Mouse (Mus musculus) cerebellum, adult 2 months (tissue): ENCODE results near the gene 4933425L06Rik. TPM values are rescaled to one million over a fixed set of nuclear protein-coding genes. Genes with fewer than 3 reads are reported as not detected.

Source experiments
- DNase-seq, 2 experiments: peaks; one replicate each; pipeline ENCODE4 v3.0.0; 2021
- H3K27ac ChIP-seq: fragments of 200-500 bp; 2 replicates; pipeline ENCODE4 v1.5.1; 2012; ENCODE audit warnings: low read length, control low read depth, inconsistent platforms; ENCODE audit not compliant: insufficient read depth
- H3K27me3 ChIP-seq: fragments of 200-500 bp; 2 replicates; pipeline ENCODE4 v1.6.1; 2012; ENCODE audit warnings: inconsistent platforms, mild to moderate bottlenecking, low read length, moderate library complexity; ENCODE audit not compliant: control insufficient read depth, insufficient read depth
- H3K4me1 ChIP-seq: fragments of 200-500 bp; 2 replicates; pipeline ENCODE4 v1.6.1; 2011; ENCODE audit warnings: low read length; ENCODE audit not compliant: control insufficient read depth, insufficient read depth
- H3K4me3 ChIP-seq: fragments of 200-500 bp; replicated peaks from 2 replicates; pipeline ENCODE3; 2011; ENCODE audit warnings: mild to moderate bottlenecking, low read depth, low read length, control low read depth; ENCODE audit not compliant: insufficient read depth
- CTCF ChIP-seq: fragments of 200-500 bp; IDR thresholded peaks from 2 replicates; pipeline ENCODE4 v1.5.1; 2011; ENCODE audit warnings: low read depth, mild to moderate bottlenecking, control low read depth, low read length, moderate library complexity, borderline replicate concordance; ENCODE audit not compliant: insufficient read depth
- POLR2A ChIP-seq: fragments of 200-500 bp; IDR thresholded peaks from 2 replicates; pipeline ENCODE4 v1.6.1; 2011; ENCODE audit warnings: low read length, control low read depth, borderline replicate concordance; ENCODE audit not compliant: insufficient read depth
- WGBS: fragments of 180-500 bp; shearing (Covaris S2); methylation state at CpG from one replicate; pipeline ENCODE4 v1.1.7; 2018; 5-methylcytosine and 5-hydroxymethylcytosine counted together
- polyA plus RNA-seq: library from polyadenylated mRNA; depleted of rRNA; stranded (reverse); fragments of >200 nt; gene quantifications from 2 replicates; pipeline ENCODE4 v1.2.3, GENCODE M21; 2012

4933425L06Rik gene
- polyA plus RNA-seq, 1 experiment, result not detected

- TF ChIP-seq CTCF (no peak), POLR2A (peak; percentile 86)
- Histone ChIP-seq H3K27ac (peak within 1 kb of the TSS; percentile 81), H3K4me3 (peak within 1 kb of the TSS; percentile 96), H3K4me1 (peaks cover 4% of the 10 kb centered on the region; the same call in 1 of the 2 replicates), H3K27me3 (no peaks in the 10 kb centered on the region)
- peak; percentile 89 to 90 for DNase-seq
- under 1% methylated on average over 75 of the region's 75 CpGs for WGBS
Observed at GRCm38 (mm10) chr13:105054181-105054940, 27.6 kb upstream of the 4933425L06Rik start, which contains the start of gene Rgs7bp. Gene Rgs7bp, minus strand, starts transcription at chr13:105054930.

- Histone ChIP-seq H3K27me3 (no peaks in the 10 kb centered on the region), H3K4me3 (peak overlapping the region; percentile 96), H3K27ac (0 out of 2 replicates have a peak overlapping the region, but pooled peaks have one; percentile 81), H3K4me1 (peaks cover 1% of the 10 kb centered on the region; the same call in 1 of the 2 replicates)
- WGBS, result 0% methylated on average over 8 of the region's 8 CpGs
- no peak for DNase-seq
- TF ChIP-seq CTCF (no peak), POLR2A (no peak)
Observed at GRCm38 (mm10) chr13:105054941-105055309, 27.0 kb upstream of the 4933425L06Rik start.

- Histone ChIP-seq H3K27ac (no peak overlapping the region), H3K4me1 (no peaks in the 10 kb centered on the region; the same call in 1 of the 2 replicates), H3K4me3 (peak overlapping the region; percentile 96), H3K27me3 (no peaks in the 10 kb centered on the region)
- no peak for TF ChIP-seq CTCF
- no peak for TF ChIP-seq POLR2A
- DNase-seq, result no peak
- 21% methylated on average over 5 of the region's 5 CpGs for WGBS
Observed at GRCm38 (mm10) chr13:105055374-105055773, 26.5 kb upstream of the 4933425L06Rik start.

- Histone ChIP-seq H3K27ac (no peak overlapping the region), H3K4me3 (no peak overlapping the region), H3K4me1 (no peaks in the 10 kb centered on the region), H3K27me3 (no peaks in the 10 kb centered on the region)
- no peak for DNase-seq
- TF ChIP-seq CTCF (no peak), POLR2A (no peak)
Observed at GRCm38 (mm10) chr13:105066119-105066518, 15.8 kb upstream of the 4933425L06Rik start.

- no peak for DNase-seq
- Histone ChIP-seq H3K27ac (no peak overlapping the region), H3K27me3 (no peaks in the 10 kb centered on the region), H3K4me3 (no peak overlapping the region), H3K4me1 (no peaks in the 10 kb centered on the region)
- WGBS, result 75% methylated on average over 7 of the region's 7 CpGs
- TF ChIP-seq CTCF (no peak), POLR2A (no peak)
Observed at GRCm38 (mm10) chr13:105066890-105067845, 14.8 kb upstream of the 4933425L06Rik start.

- no peak overlapping the region for H3K4me3 ChIP-seq
- DNase-seq, result no peak
- 91% methylated on average over 3 of the region's 3 CpGs for WGBS
Observed at GRCm38 (mm10) chr13:105089276-105089675, 7.4 kb downstream of the 4933425L06Rik start.

GRCm38 (mm10) chr13:105096316-105096715 is 14.4 kb downstream of the 4933425L06Rik start:
- no peak overlapping the region for H3K4me3 ChIP-seq
- H3K27ac ChIP-seq, result no peak overlapping the region
- DNase-seq, result no peak
- H3K27me3 ChIP-seq, result no peaks in the 10 kb centered on the region
- H3K4me1 ChIP-seq, result no peaks in the 10 kb centered on the region
- TF ChIP-seq CTCF (no peak), POLR2A (no peak)
- WGBS, result 73% methylated on average over 2 of the region's 2 CpGs

More at GRCm38 (mm10) chr13:105089276-105089675, 7.4 kb downstream of the 4933425L06Rik start:
- H3K4me1 ChIP-seq, result no peaks in the 10 kb centered on the region
- H3K27ac ChIP-seq, result no peak overlapping the region
- TF ChIP-seq POLR2A, result no peak
- no peak for TF ChIP-seq CTCF
- H3K27me3 ChIP-seq, result no peaks in the 10 kb centered on the region
